Mouse (Mus musculus) ES-Bruce4 (cell line): ENCODE measurements at regions not wholly inside any gene's neighbourhood (a gene's known extent, or its start where the extent isn't known, plus 50 kb on each side); places are given as distances from the start of the nearest gene placed in this dataset.

Source experiments
- H3K27ac ChIP-seq: 2 replicates; pipeline ENCODE4 v1.5.1; 2012; ENCODE audit warnings: low read length, inconsistent platforms; ENCODE audit not compliant: insufficient read depth
- H3K27me3 ChIP-seq: 2 replicates; pipeline ENCODE4 v1.6.1; 2012; ENCODE audit warnings: mild to moderate bottlenecking, low read length, inconsistent platforms; ENCODE audit not compliant: control insufficient read depth, poor library complexity, insufficient read depth, severe bottlenecking
- H3K36me3 ChIP-seq: 2 replicates; pipeline ENCODE4 v1.6.1; 2012; ENCODE audit warnings: inconsistent platforms, mild to moderate bottlenecking, low read length, moderate library complexity; ENCODE audit not compliant: control insufficient read depth, poor library complexity, insufficient read depth, severe bottlenecking
- H3K4me1 ChIP-seq: one replicate; pipeline ENCODE4 v1.8.1; 2011; ENCODE audit warnings: low read length; ENCODE audit not compliant: control insufficient read depth, insufficient read depth
- H3K4me3 ChIP-seq: 2 replicates; pipeline ENCODE4 v1.5.1; 2011; ENCODE audit warnings: low read depth, mild to moderate bottlenecking, low read length
- H3K9ac ChIP-seq: 2 replicates; pipeline ENCODE4 v1.6.1; 2012; ENCODE audit warnings: low read depth, mild to moderate bottlenecking, inconsistent platforms; ENCODE audit not compliant: poor library complexity, severe bottlenecking
- H3K9me3 ChIP-seq: replicated peaks from 2 replicates; pipeline ENCODE4 v1.6.1; 2012; ENCODE audit warnings: mild to moderate bottlenecking, low read length, inconsistent platforms; ENCODE audit not compliant: control insufficient read depth, poor library complexity, insufficient read depth, severe bottlenecking
- CTCF ChIP-seq: IDR thresholded peaks from one replicate; pipeline ENCODE4 v1.8.1; 2011; ENCODE audit warnings: low read depth, low read length
- EP300 ChIP-seq: IDR thresholded peaks from 2 replicates; pipeline ENCODE4 v1.6.1; 2011; ENCODE audit warnings: low read depth, low read length; ENCODE audit not compliant: insufficient read depth
- POLR2A ChIP-seq: IDR thresholded peaks from one replicate; pipeline ENCODE4 v1.8.1; 2011; ENCODE audit warnings: low read length; ENCODE audit not compliant: insufficient read depth

DNA sequence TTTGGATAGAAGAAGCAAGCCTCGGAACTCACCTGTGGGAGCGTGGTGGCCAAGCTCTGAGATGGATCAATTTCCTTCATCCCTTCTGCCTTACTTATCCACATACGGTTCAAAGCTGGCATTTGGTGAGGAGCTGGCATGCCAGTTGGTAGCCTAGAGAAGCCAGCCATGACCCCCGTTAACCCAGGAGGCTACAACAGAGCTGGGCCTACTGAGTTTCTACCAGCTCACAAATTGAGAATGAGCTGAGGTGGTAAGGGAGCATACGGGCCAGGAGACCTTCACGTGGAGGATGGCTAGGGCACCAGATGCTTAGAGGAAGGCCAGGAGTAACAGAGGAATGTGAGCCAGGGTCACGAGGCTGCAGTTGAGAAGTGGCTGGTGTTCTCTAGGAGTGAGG lies 139.2 kb downstream of the Slc38a4 start:
- Histone ChIP-seq H3K9ac (no peak overlapping the region), H3K9me3 (no peaks in the 10 kb centered on the region), H3K27me3 (no peaks in the 10 kb centered on the region), H3K27ac (no peak overlapping the region), H3K36me3 (no peaks in the 10 kb centered on the region), H3K4me1 (no peaks in the 10 kb centered on the region), H3K4me3 (no peak overlapping the region)
- no peak for TF ChIP-seq POLR2A
- TF ChIP-seq EP300: no peak
- TF ChIP-seq CTCF: no peak

DNA sequence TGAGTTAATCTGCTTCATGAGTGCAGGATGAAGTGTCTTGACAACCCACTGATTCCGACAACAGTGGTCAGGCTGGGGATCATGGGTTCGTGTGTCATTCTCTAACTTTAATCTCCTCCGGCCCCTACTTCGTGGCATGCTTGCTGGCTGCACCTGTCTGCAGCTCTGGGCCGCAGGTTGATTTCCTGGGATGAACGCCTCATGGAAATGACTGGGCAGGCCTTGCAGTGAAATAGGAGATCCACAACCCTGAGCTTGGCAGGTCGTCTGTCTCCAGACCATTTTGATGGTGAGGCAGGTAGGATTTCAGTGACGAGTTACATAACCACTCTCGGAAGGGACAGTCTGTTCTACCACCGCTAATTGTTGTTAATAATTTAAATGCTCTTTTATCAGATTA lies 140.2 kb downstream of the Slc38a4 start:
- Histone ChIP-seq H3K27me3 (no peaks in the 10 kb centered on the region), H3K9me3 (no peaks in the 10 kb centered on the region), H3K9ac (no peak overlapping the region), H3K4me1 (no peaks in the 10 kb centered on the region), H3K36me3 (no peaks in the 10 kb centered on the region), H3K4me3 (no peak overlapping the region), H3K27ac (no peak overlapping the region)
- no peak for TF ChIP-seq CTCF
- no peak for TF ChIP-seq EP300
- TF ChIP-seq POLR2A: no peak

DNA sequence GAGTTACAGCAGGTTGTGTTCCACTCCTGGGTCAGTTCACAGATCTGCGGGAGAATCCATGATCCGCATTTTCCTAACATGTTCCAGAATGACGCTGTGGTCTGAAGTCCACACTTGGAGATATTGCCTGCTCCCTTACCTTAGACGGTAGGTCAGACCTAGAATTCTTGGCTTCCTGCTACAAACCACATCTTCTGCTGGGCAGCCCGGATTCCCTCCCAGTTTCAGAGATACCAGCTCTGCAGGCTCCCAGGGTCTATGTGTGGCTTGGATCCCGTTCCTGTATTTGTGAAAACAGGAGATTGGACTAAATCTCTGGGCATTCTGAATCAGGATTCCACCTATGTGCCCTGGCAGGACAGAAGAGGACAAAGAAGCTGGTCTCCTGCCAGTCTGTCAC lies 140.8 kb downstream of the Slc38a4 start:
- Histone ChIP-seq H3K4me3 (no peak overlapping the region), H3K4me1 (no peaks in the 10 kb centered on the region), H3K9ac (no peak overlapping the region), H3K27ac (no peak overlapping the region), H3K27me3 (no peaks in the 10 kb centered on the region), H3K36me3 (no peaks in the 10 kb centered on the region), H3K9me3 (no peaks in the 10 kb centered on the region)
- TF ChIP-seq EP300: no peak
- no peak for TF ChIP-seq CTCF
- TF ChIP-seq POLR2A: no peak

DNA sequence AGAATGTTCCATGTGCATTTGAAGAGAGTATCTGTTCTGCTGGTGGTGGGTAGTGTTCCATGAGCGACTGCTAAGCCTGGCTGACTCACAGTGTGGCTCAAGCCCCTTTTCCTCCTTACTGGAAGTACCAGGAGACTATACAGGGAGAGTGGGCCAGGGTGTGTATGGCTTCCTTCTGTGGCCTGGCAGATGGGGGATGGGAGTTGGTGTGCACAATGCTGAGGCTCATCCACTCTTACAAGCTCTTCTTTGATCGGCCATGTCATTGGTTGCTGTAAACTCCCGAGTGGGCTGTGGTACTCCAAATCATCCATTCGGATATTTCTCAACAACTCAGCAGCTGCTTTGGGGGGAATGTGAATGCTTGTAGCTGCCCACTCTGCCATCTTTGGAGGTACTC lies 150.2 kb downstream of the Slc38a4 start:
- TF ChIP-seq CTCF (no peak), POLR2A (no peak), EP300 (no peak)
- H3K9me3 ChIP-seq: peaks cover 5% of the 10 kb centered on the region; the same call in 1 of the 2 replicates
- no peaks in the 10 kb centered on the region for H3K4me1 ChIP-seq
- no peak overlapping the region for H3K4me3 ChIP-seq
- H3K27me3 ChIP-seq: no peaks in the 10 kb centered on the region; the same call in 1 of the 2 replicates
- no peaks in the 10 kb centered on the region for H3K36me3 ChIP-seq
- H3K9ac ChIP-seq: no peak overlapping the region
- no peak overlapping the region for H3K27ac ChIP-seq

DNA sequence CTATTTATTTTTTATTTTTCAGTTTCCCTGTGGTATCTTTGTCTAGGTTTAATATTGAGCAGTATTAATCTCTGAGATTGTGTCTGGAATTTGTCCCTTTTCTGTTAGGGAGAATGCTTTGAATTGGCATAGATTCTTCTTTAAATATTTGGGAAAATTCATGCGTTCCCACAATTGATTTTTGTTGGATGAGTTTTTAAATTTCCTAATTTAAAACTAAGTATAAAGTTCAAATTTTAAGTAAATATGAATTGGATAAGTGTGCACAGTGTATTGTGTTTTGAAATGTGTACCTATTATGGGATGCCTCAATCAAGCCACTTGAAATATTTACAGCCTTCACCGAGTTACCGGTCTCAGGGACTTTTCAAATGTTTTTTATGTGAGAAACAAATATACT lies 152.3 kb downstream of the Slc38a4 start:
- Histone ChIP-seq H3K9me3 (peaks cover 5% of the 10 kb centered on the region), H3K36me3 (no peaks in the 10 kb centered on the region), H3K4me3 (no peak overlapping the region), H3K9ac (no peak overlapping the region), H3K27me3 (no peaks in the 10 kb centered on the region; the same call in 1 of the 2 replicates), H3K27ac (no peak overlapping the region), H3K4me1 (no peaks in the 10 kb centered on the region)
- TF ChIP-seq POLR2A (no peak), EP300 (no peak), CTCF (no peak)

DNA sequence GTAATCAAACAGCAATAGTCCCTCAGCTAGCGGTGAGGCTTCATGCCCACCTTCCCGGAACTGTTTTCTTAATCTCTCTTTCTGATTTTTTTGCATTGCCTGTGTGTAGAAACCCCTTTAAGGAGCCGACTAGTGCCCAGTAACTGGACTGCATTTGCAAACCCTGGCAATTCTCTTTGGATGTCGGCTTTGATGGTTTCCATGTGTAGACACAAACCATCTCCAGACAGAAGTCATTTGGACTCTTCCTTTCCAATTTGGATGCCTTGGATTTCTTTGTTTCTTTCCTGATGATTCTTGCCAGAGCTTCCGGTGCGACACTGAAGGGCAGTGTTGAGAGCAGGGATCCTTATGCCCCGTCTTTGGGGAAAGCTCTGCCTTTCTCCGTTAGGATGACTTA lies 153.0 kb downstream of the Slc38a4 start:
- Histone ChIP-seq H3K4me1 (no peaks in the 10 kb centered on the region), H3K36me3 (no peaks in the 10 kb centered on the region), H3K27me3 (no peaks in the 10 kb centered on the region; the same call in 1 of the 2 replicates), H3K27ac (no peak overlapping the region), H3K9ac (no peak overlapping the region), H3K4me3 (no peak overlapping the region), H3K9me3 (peaks cover 12% of the 10 kb centered on the region)
- TF ChIP-seq CTCF (no peak), EP300 (no peak)
